Mouse (Mus musculus): ENCODE data around the gene Opn1sw.
"Not testable (repeated sequence)": the region's sequence is repeated elsewhere in the genome, so short reads cannot be mapped to it uniquely, and the experiment has no call there.

Gene Opn1sw

DNA sequence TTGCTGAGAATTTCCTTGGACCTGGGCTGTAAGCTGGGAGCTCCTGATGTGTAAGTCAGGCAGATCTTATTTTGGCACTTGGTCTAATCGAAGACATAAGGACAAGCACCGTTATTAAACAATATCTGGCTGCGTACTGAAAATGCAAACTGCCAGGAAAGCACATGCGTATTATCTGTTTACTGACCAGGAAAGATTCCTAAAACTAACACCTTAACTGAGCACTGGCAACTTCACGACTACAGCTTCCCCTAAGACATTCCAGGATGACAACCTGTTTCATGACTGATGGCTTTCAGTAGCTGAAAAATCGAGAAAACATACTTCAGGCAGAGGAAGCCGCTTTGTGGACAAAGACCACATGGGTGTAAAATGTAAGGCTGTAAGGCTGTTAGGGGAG lies 41.1 kb downstream of the Opn1sw start:
- DNase-seq (ENCODE audit: low read depth, low spot score), result no peak

DNA sequence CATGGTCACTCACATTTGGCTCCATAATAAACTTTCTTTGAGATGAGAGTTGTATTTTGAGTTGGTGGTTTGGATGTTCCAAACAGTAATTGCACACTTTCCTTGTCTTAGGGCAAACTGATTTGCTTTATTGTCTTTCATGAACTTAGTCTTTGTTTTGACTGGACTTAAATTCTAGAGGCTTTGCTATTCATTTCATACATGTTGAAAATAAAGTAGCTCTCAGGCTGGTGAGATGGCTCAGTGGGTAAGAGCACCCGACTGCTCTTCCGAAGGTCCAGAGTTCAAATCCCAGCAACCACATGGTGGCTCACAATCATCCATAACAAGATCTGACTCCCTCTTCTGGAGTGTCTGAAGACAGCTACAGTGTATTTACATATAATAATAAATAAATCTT lies 41.8 kb downstream of the Opn1sw start:
- not testable (repeated sequence) for DNase-seq (ENCODE audit: low read depth, low spot score)

DNA sequence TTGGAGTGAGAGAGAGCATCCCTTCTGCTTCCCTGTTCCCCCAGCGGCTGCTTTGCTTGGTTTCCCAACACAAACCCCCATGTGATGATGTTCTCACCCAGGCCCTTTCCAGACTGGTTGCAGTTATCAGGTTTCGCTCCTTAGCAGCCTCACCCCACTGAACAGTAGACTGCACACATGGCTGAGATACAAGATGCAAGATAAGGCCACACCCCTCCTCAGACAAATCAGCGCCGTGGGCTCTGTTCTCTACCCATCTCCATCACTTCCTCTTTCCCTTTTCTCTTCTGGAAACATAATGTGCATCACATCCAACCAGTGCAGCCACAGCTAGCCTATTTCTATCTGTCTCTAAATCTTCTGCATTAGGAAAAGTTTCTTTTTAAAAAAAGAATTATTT lies 58.8 kb downstream of the Opn1sw start:
- no peak for DNase-seq (ENCODE audit: low read depth, low spot score)

DNA sequence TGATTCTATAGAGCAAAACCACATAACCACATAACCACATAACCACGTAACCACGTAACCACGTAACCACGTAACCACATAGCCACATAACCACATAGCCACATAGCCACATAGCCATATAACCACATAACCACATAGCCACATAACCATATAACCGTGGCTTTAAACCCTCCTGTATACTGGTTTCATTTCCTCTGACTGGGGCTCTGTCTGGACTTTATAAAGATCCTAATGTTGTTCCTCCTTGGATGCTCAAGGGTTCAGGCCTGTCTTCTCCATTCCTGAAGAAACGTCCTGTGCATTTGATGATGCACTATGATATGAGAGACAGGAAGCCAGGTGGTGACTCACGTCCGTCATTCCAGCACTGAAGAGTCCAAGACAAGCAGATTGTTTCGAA lies 61.3 kb downstream of the Opn1sw start:
- DNase-seq (ENCODE audit: low read depth, low spot score), result no peak
